Mouse (Mus musculus) heart, embryonic 16.5 days (tissue): Measurements from ENCODE around the gene Cry2. TPM values are rescaled to one million over a fixed set of nuclear protein-coding genes. Genes with fewer than 3 reads are reported as not detected.

Experiments used
- ATAC-seq: fragments of 200-750 bp; cut with Nextera tagmentation; replicated peaks from 2 replicates; pipeline ENCODE4 v1.8.0; 2017; ENCODE audit warnings: moderate number of reproducible peaks; ENCODE audit not compliant: insufficient read depth, low FRiP score; ENCODE audit errors: extremely low read depth
- H3K27ac ChIP-seq: fragments of 300-500 bp; sonication (generic); 2 replicates; pipeline ENCODE4 v1.5.1; 2014; ENCODE audit warnings: mild to moderate bottlenecking, low read length, control low read depth, moderate library complexity
- H3K27me3 ChIP-seq: fragments of 300-500 bp; sonication (generic); 2 replicates; pipeline ENCODE4 v1.6.1; 2014; ENCODE audit warnings: low read length, mixed read lengths; ENCODE audit not compliant: control insufficient read depth, insufficient read depth
- H3K36me3 ChIP-seq: fragments of 300-500 bp; sonication (generic); 2 replicates; pipeline ENCODE4 v1.6.1; 2014; ENCODE audit not compliant: control insufficient read depth, insufficient read depth
- H3K4me1 ChIP-seq: fragments of 300-500 bp; sonication (generic); 2 replicates; pipeline ENCODE4 v1.6.1; 2014; ENCODE audit warnings: low read length, mixed read lengths; ENCODE audit not compliant: control insufficient read depth, insufficient read depth
- H3K4me2 ChIP-seq: fragments of 300-500 bp; sonication (generic); 2 replicates; pipeline ENCODE4 v1.6.1; 2014; ENCODE audit warnings: low read depth, mild to moderate bottlenecking, control low read depth, low read length
- H3K4me3 ChIP-seq: fragments of 300-500 bp; sonication (generic); 2 replicates; pipeline ENCODE4 v1.5.1; 2014; ENCODE audit warnings: mild to moderate bottlenecking, control low read depth, low read length
- H3K9ac ChIP-seq: fragments of 300-500 bp; sonication (generic); 2 replicates; pipeline ENCODE4 v1.6.1; 2014; ENCODE audit warnings: low read length, control low read depth
- H3K9me3 ChIP-seq: fragments of 300-500 bp; sonication (generic); replicated peaks from 2 replicates; pipeline ENCODE4 v1.6.1; 2016; ENCODE audit warnings: low read length; ENCODE audit not compliant: control insufficient read depth
- WGBS: fragments of 180-500 bp; shearing (Covaris S2); extraction: QIAGEN DNeasy Blood & Tissue Kit; methylation state at CpG from one replicate; pipeline ENCODE4 v1.1.7; 2014; 5-methylcytosine and 5-hydroxymethylcytosine counted together
- polyA plus RNA-seq: library from polyadenylated mRNA; unstranded; fragments of >200 nt; fragmentation: Nextera tagmentation; extraction: Ambion mirVana; gene quantifications from 2 replicates; pipeline ENCODE4 v1.2.1, GENCODE M21; 2015

The Cry2 gene
- polyA plus RNA-seq, 1 experiment from 2014 or later: 18.4 TPM

DNA sequence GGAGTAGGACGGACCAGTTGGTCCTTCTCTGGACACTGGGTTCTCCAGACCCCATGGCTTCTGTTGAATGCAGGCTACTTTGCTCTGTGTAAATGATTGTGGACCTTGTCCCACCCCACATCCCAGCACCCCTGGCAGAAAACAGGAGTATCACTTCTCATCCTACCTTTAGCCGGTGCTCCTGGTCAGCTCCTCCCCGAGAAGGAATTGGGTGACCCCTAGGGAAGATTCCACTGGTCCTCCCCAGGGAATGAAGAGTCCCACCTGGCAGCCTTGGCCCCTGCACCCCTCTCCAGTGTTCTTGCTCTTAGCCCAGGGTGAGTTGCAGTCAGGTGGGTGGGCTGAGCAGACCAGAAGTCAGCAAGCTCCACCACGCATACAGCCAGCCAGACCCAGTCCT, 69.8 kb downstream of the Cry2 start:
- Histone ChIP-seq H3K4me2 (no peak overlapping the region), H3K9me3 (no peaks in the 10 kb centered on the region), H3K27me3 (peaks cover 1% of the 10 kb centered on the region; the same call in 1 of the 2 replicates), H3K27ac (no peak overlapping the region), H3K9ac (no peak overlapping the region), H3K4me1 (peaks cover 6% of the 10 kb centered on the region; the same call in 1 of the 2 replicates), H3K36me3 (peaks cover 12% of the 10 kb centered on the region; the same call in 1 of the 2 replicates), H3K4me3 (no peak overlapping the region)
- 91% methylated on average over 4 of the region's 4 CpGs for WGBS
- no peak for ATAC-seq

DNA sequence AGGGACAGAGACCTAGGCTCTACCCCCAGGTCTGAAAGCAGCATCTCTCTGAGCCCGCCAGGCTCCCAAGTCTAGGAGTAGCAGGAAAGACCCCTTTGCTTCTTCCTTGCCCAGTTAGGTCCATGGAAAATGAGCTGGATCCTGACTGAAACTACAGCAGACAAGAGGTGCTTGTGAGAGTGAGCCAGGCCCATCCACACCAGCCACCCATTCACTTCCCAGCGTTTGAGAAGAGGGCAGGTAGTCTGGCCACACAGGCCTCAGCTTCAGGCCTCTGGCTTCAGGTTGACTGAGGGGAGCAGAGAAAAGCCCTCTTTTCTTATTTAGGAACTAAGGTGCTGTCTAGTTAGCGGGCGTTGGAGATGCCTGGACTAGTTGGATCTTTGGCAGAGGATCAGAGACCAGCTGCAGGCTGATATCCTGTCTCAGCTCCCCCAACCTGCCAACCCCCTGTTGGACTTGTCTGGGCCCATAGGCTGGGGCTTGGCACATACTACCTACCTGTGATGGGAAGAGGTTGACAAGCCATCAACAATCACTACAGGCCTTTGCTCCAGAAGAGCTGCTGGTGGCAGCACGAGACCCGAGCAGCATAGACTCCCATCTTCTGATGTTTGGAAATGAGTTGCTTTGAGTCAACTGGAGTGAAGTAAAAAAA, 71.1 kb downstream of the Cry2 start:
- H3K4me3 ChIP-seq: no peak overlapping the region
- no peak overlapping the region for H3K4me2 ChIP-seq
- peaks cover 6% of the 10 kb centered on the region; the same call in 1 of the 2 replicates for H3K4me1 ChIP-seq
- no peak overlapping the region for H3K9ac ChIP-seq
- no peak for ATAC-seq
- H3K36me3 ChIP-seq: peaks cover 17% of the 10 kb centered on the region; the same call in 1 of the 2 replicates
- WGBS: 88% methylated on average over 6 of the region's 6 CpGs
- no peaks in the 10 kb centered on the region for H3K27me3 ChIP-seq
- H3K27ac ChIP-seq: no peak overlapping the region
- no peaks in the 10 kb centered on the region for H3K9me3 ChIP-seq

DNA sequence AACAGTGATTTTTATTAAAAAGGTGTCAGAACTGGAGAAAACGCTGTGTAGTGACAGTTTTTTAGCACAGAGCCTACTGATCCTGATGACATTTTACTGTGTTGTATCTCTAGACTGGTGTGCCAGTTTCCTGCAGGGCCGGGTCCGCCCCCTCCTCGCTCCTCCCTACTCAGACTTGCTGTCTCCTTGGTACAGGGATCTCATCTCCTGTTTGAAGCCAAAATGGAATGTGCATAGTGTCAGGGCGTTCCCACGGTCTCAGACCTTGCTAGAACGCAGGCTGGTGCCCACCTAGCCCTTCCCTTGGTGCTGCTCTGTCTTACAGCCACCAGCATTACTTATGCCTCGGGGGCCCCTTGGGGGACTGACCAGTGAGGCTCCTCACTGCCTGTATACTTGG, 72.0 kb downstream of the Cry2 start:
- no peak overlapping the region for H3K4me3 ChIP-seq
- ATAC-seq: no peak
- H3K36me3 ChIP-seq: peaks cover 20% of the 10 kb centered on the region; the same call in 1 of the 2 replicates
- no peak overlapping the region for H3K9ac ChIP-seq
- H3K27ac ChIP-seq: no peak overlapping the region
- no peak overlapping the region for H3K4me2 ChIP-seq
- 77% methylated on average over 8 of the region's 8 CpGs for whole genome bisulfite sequencing
- H3K9me3 ChIP-seq: no peaks in the 10 kb centered on the region
- no peaks in the 10 kb centered on the region for H3K27me3 ChIP-seq
- H3K4me1 ChIP-seq: peaks cover 3% of the 10 kb centered on the region; the same call in 1 of the 2 replicates

DNA sequence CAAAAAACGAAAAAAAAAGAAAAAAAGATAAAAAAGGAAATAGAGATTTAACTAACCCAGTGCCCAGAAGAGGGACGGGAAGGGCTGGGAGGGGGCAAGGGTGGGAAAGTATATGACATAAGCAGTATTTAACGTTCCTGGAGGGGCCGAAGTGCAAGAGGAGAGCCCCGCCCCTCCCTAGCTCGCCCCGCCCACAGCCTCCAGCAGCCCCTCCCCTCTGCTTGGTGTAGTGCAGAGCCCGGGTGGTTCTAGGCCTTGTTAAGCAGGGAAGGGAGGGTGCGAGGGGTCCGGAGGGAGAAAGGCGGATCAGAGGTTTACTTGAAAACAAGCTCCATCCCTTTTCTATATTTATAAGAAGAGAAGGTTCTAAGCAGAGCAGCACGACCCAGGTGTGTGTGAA, 73.0 kb downstream of the Cry2 start:
- Histone ChIP-seq H3K9ac (no peak overlapping the region), H3K4me3 (no peak overlapping the region), H3K27me3 (no peaks in the 10 kb centered on the region), H3K36me3 (peaks cover 20% of the 10 kb centered on the region; the same call in 1 of the 2 replicates), H3K9me3 (no peaks in the 10 kb centered on the region), H3K4me2 (no peak overlapping the region), H3K27ac (no peak overlapping the region), H3K4me1 (peaks cover 3% of the 10 kb centered on the region; the same call in 1 of the 2 replicates)
- ATAC-seq: no peak
- 41% methylated on average over 12 of the region's 12 CpGs for WGBS

DNA sequence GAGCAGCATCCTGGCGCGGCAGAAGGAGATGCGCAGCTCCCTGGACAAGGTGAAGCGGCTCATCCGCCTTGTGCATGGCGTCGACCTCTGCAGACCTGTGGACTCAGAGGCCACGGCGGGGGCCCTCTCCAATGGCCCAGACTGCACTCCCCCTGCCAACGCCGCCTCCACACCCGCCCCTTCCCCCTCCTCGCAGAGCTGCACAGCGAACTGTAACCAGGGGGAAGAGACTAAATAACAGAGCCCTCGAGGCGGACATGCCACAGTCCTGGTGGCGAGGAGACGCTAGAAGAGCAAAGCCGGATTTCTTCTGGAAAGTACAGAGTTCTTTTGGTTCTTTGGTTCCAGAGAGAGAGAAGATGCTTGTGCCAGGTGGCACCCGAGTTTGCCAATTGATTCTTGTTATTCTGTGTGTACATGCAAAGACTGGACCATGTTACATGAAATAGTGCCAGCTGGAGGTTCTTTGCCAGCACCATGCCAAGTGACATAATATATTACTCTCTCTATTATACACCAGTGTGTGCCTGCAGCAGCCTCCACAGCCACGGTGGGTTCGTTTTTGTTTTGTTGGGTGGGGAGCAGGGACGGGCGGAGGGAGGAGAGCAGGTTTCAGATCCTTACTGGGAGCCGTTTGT, 73.5 kb downstream of the Cry2 start:
- Histone ChIP-seq H3K9ac (no peak overlapping the region), H3K36me3 (peaks cover 20% of the 10 kb centered on the region; the same call in 1 of the 2 replicates), H3K9me3 (no peaks in the 10 kb centered on the region), H3K4me1 (peaks cover 3% of the 10 kb centered on the region; the same call in 1 of the 2 replicates), H3K27me3 (no peaks in the 10 kb centered on the region), H3K27ac (no peak overlapping the region), H3K4me3 (no peak overlapping the region), H3K4me2 (no peak overlapping the region)
- 76% methylated on average over 25 of the region's 25 CpGs for WGBS
- no peak for ATAC-seq

DNA sequence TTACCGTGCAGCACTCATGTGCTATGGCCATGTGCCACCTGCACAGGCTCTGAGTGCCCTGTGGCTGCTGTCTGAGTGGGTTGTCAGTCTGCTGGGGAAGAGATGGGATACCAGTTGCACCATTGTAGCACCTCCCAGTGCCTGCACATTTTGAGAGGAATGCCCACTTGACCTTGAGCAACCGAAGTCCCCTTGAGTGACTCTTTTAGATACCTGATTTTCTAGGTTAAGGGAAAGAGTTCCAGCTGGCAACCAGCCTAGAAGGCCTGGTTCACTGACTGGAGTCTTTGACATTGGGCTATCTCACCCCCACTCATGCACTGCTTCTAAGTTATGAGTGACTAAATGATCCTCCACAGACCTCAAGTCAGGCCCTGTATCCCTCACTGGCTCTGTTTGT, 74.5 kb downstream of the Cry2 start:
- H3K4me1 ChIP-seq: peaks cover 3% of the 10 kb centered on the region; the same call in 1 of the 2 replicates
- H3K4me2 ChIP-seq: no peak overlapping the region
- no peaks in the 10 kb centered on the region for H3K27me3 ChIP-seq
- H3K9me3 ChIP-seq: no peaks in the 10 kb centered on the region
- 44% methylated on average over 2 of the region's 2 CpGs for WGBS
- ATAC-seq: no peak; the same call in 1 of the 2 replicates
- no peak overlapping the region for H3K4me3 ChIP-seq
- no peak overlapping the region for H3K9ac ChIP-seq
- H3K36me3 ChIP-seq: peaks cover 20% of the 10 kb centered on the region; the same call in 1 of the 2 replicates
- peak overlapping the region; percentile 11; the same call in 1 of the 2 replicates for H3K27ac ChIP-seq

DNA sequence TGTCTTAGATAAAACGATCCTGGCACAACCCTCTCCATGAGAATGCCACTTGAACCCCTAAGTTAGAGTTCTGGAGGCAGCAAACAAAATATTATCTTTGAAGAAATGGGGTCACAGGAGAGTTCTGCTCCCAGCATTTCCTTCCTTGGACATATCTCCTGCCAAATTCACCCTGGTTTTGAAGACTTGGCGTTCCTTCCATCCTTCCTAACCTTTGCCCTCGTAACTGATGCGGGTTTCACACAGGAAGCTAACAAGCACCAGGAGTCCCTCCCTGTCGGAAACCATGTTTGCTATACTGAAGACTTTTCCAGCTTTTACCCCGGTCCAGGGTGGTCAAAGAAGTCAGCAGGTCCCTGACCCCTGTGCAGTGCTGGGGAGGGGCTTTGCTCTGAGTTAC, 79.6 kb downstream of the Cry2 start:
- Histone ChIP-seq H3K4me3 (no peak overlapping the region), H3K4me2 (no peak overlapping the region), H3K4me1 (peaks cover 2% of the 10 kb centered on the region; the same call in 1 of the 2 replicates), H3K27ac (no peak overlapping the region), H3K9me3 (no peaks in the 10 kb centered on the region), H3K36me3 (peaks cover 18% of the 10 kb centered on the region), H3K27me3 (no peaks in the 10 kb centered on the region), H3K9ac (no peak overlapping the region)
- no peak for ATAC-seq
- 58% methylated on average over 6 of the region's 6 CpGs for WGBS
